Mouse (Mus musculus) hindbrain, embryonic 11.5 days (tissue): ENCODE results near the gene Spint2. TPM values are rescaled to one million over a fixed set of nuclear protein-coding genes. Genes with fewer than 3 reads are reported as not detected.

Experiments used
- ATAC-seq: fragments of 200-750 bp; cut with Nextera tagmentation; 2 replicates; pipeline ENCODE4 v1.8.0; 2017; ENCODE audit warnings: mild to moderate bottlenecking, moderate TSS enrichment, moderate library complexity; ENCODE audit not compliant: low FRiP score
- DNase-seq: peaks from one replicate; pipeline ENCODE4 v3.0.0-alpha.2; 2015; ENCODE audit warnings: low spot score
- H3K27ac ChIP-seq: fragments of 300-500 bp; sonication (generic); 2 replicates; pipeline ENCODE4 v1.5.1; 2014; ENCODE audit warnings: mild to moderate bottlenecking, low read depth, low read length
- H3K27me3 ChIP-seq: fragments of 300-500 bp; sonication (generic); 2 replicates; pipeline ENCODE4 v1.6.1; 2014; ENCODE audit warnings: mild to moderate bottlenecking, low read length, moderate library complexity, mixed read lengths; ENCODE audit not compliant: control insufficient read depth, insufficient read depth
- H3K36me3 ChIP-seq: fragments of 300-500 bp; sonication (generic); 2 replicates; pipeline ENCODE4 v1.6.1; 2014; ENCODE audit warnings: mild to moderate bottlenecking, low read length, moderate library complexity, mixed read lengths; ENCODE audit not compliant: control insufficient read depth, insufficient read depth
- H3K4me1 ChIP-seq: fragments of 300-500 bp; sonication (generic); replicated peaks from 2 replicates; pipeline ENCODE4 v1.6.1; 2014; ENCODE audit warnings: low read length, mixed read lengths; ENCODE audit not compliant: control insufficient read depth, insufficient read depth
- H3K4me2 ChIP-seq: fragments of 300-500 bp; sonication (generic); replicated peaks from 2 replicates; pipeline ENCODE4 v1.6.1; 2014; ENCODE audit warnings: mild to moderate bottlenecking, low read depth, low read length
- H3K4me3 ChIP-seq: fragments of 300-500 bp; sonication (generic); 2 replicates; pipeline ENCODE4 v1.5.1; 2014; ENCODE audit warnings: low read depth, low read length
- H3K9ac ChIP-seq: fragments of 300-500 bp; sonication (generic); 2 replicates; pipeline ENCODE4 v1.6.1; 2014; ENCODE audit warnings: low read depth, low read length
- H3K9me3 ChIP-seq: fragments of 300-500 bp; sonication (generic); 2 replicates; pipeline ENCODE4 v1.6.1; 2016; ENCODE audit warnings: low read length; ENCODE audit not compliant: control insufficient read depth
- WGBS: fragments of 180-500 bp; shearing (Covaris S2); extraction: QIAGEN DNeasy Blood & Tissue Kit; methylation state at CpG from one replicate; pipeline ENCODE4 v1.1.7; 2014; 5-methylcytosine and 5-hydroxymethylcytosine counted together
- polyA plus RNA-seq: library from polyadenylated mRNA; unstranded; fragments of >200 nt; fragmentation: Nextera tagmentation; extraction: Ambion mirVana; gene quantifications from 2 replicates; pipeline ENCODE4 v1.2.1, GENCODE M21; 2014

The Spint2 gene
- polyA plus RNA-seq, 1 experiment from 2014 or later = 37.5 TPM

DNA sequence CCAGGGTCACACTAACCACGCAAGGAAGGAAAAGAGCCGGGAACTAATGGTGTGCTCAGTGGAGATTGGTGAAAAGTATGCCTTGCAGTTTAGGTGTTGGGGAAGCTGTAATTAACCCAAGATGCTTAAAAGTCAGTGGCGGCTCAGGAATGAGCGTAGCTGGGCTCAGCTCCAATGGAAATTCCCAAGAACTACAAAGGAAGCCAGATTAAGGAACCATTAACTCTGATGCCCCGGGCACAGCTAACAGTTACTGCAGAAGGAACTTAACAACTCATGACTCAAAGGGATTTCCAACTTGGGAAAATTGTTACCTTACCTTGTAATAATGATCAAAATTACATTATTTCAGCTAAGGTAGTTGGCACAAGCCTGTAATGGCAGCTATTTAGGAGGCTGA lies 5.0 kb downstream of the Spint2 start:
- H3K4me2 ChIP-seq = no peak overlapping the region
- H3K4me1 ChIP-seq = no peaks in the 10 kb centered on the region
- WGBS = 81% methylated on average over 5 of the region's 5 CpGs
- no peak overlapping the region for H3K9ac ChIP-seq
- no peak overlapping the region for H3K4me3 ChIP-seq
- no peak overlapping the region for H3K27ac ChIP-seq
- no peaks in the 10 kb centered on the region for H3K36me3 ChIP-seq
- H3K9me3 ChIP-seq = no peaks in the 10 kb centered on the region
- peaks cover 17% of the 10 kb centered on the region for H3K27me3 ChIP-seq
- no peak for ATAC-seq
- no peak for DNase-seq

DNA sequence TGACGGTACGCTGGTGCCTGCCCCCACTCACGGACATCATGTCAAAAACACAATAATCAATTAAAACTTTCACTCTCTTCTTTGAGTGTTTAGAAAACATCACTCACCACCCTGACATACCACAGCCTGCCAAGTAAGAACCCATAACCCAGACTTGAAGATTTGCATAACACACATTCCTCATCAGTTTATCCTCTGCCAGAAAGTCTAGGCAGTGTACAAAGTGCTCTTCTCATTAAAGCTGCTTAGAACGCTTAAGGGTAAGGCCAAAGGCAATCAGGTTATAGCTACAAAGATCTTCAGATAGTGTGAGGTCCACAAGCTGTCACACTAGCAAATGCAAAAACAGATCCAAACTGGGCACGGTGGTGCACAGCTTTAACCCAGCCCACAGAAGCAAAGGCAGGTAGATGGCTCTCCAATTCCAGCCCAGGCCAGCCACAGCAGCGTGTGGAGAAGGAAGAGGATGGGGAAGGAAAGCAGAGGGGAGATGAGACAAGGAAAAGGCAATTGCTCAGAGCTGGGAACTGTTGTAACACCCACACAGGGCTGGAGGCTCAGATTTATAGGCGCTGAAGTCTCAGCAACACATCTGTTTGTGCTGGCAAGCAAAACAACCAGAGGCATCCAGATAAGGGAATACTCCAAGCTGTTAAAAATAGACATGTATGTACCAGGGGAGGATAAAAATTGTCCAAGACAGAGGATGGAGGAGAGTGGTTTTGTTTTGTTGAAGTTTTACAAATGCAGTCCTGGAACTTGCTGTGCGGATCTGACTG lies 9.8 kb downstream of the Spint2 start:
- Histone ChIP-seq H3K4me3 (no peak overlapping the region), H3K9ac (no peak overlapping the region), H3K27ac (no peak overlapping the region), H3K36me3 (no peaks in the 10 kb centered on the region), H3K4me1 (no peaks in the 10 kb centered on the region), H3K4me2 (no peak overlapping the region), H3K27me3 (no peaks in the 10 kb centered on the region), H3K9me3 (no peaks in the 10 kb centered on the region)
- 79% methylated on average over 8 of the region's 8 CpGs for WGBS
- ATAC-seq = no peak
- no peak for DNase-seq

GRCm38 (mm10) chr7:29270445-29270844 lies 11.3 kb downstream of the Spint2 start:
- WGBS = 85% methylated on average over 4 of the region's 4 CpGs

DNA sequence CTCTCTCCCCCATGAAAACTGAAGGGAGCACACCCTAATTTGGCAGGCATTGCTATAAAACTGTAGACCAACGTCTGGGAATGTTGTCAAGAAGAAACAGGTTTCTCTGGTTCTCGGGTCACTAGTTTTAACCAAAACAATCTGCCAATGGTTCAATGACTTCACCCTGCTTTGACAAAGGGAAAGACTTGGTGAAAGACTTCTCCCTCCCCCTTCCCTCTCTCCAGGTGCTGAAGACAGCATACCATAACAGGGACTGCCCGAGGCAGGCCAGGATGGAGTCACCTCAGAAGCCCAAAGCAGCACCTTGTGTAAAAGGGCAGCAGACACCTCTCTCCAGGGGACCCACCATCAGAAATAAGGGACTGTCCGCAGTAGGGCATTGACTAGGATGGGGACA lies 14.8 kb downstream of the Spint2 start:
- no peak overlapping the region for H3K9ac ChIP-seq
- no peak overlapping the region for H3K27ac ChIP-seq
- DNase-seq = no peak
- no peak for ATAC-seq
- 57% methylated on average over 4 of the region's 4 CpGs for WGBS
- H3K9me3 ChIP-seq = no peaks in the 10 kb centered on the region
- H3K4me1 ChIP-seq = no peaks in the 10 kb centered on the region
- H3K4me2 ChIP-seq = no peak overlapping the region
- no peaks in the 10 kb centered on the region for H3K27me3 ChIP-seq
- H3K36me3 ChIP-seq = no peaks in the 10 kb centered on the region
- no peak overlapping the region for H3K4me3 ChIP-seq

More at GRCm38 (mm10) chr7:29270445-29270844, 11.3 kb downstream of the Spint2 start:
- no peaks in the 10 kb centered on the region for H3K4me1 ChIP-seq
- H3K4me2 ChIP-seq = no peak overlapping the region
- H3K36me3 ChIP-seq = no peaks in the 10 kb centered on the region
- H3K9me3 ChIP-seq = no peaks in the 10 kb centered on the region
- H3K27me3 ChIP-seq = no peaks in the 10 kb centered on the region
- no peak overlapping the region for H3K9ac ChIP-seq
- DNase-seq = no peak
- ATAC-seq = no peak
- H3K4me3 ChIP-seq = no peak overlapping the region
- H3K27ac ChIP-seq = no peak overlapping the region

DNA sequence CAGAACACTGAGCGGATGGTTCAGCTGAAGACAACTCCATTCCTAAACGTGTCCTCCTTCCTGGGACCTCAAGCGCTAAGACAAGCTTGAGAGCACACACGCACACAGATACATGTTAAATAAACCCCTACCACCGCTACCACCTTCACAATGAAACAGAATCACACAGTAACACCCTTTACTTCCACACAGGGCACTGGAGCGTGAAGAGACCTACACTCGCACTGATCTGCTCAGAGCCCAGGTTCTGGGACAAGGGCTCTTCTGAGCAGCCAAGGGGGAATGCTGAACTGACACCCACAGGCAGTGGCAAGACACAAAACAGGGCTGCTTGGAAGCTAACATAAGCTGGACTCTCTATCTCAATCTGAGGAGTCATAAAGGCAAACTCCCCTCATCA lies 16.1 kb downstream of the Spint2 start:
- DNase-seq (no peak), ATAC-seq (no peak)
- 76% methylated on average over 7 of the region's 7 CpGs for WGBS
- Histone ChIP-seq H3K9me3 (no peaks in the 10 kb centered on the region), H3K4me2 (no peak overlapping the region), H3K27ac (no peak overlapping the region), H3K4me3 (no peak overlapping the region), H3K36me3 (no peaks in the 10 kb centered on the region), H3K9ac (no peak overlapping the region), H3K4me1 (no peaks in the 10 kb centered on the region), H3K27me3 (no peaks in the 10 kb centered on the region)

DNA sequence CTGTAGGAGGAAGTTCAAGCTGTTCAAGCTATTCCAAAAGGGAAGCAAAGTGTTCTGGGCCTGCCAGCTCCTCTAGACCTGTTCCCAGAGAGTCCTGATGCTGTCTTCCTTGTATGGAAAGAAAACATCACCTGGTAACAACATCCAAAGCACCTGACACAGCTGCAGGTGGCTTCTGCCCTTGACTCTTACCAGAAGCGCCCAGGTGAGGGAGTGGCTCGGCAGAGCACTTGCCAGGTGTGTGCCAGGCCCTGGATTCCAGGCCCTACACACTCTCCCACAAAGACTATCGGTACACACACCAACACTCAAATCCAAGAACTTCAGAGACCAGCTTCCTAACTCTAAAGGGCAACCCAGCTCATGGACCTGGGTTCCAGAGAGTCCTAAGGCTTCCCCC lies 17.9 kb downstream of the Spint2 start:
- 86% methylated on average over 3 of the region's 3 CpGs for WGBS
- no peak for DNase-seq
- H3K9ac ChIP-seq = no peak overlapping the region
- no peaks in the 10 kb centered on the region for H3K27me3 ChIP-seq
- H3K9me3 ChIP-seq = no peaks in the 10 kb centered on the region
- ATAC-seq = no peak
- no peaks in the 10 kb centered on the region for H3K4me1 ChIP-seq
- H3K36me3 ChIP-seq = no peaks in the 10 kb centered on the region
- no peak overlapping the region for H3K27ac ChIP-seq
- no peak overlapping the region for H3K4me2 ChIP-seq
- H3K4me3 ChIP-seq = no peak overlapping the region

DNA sequence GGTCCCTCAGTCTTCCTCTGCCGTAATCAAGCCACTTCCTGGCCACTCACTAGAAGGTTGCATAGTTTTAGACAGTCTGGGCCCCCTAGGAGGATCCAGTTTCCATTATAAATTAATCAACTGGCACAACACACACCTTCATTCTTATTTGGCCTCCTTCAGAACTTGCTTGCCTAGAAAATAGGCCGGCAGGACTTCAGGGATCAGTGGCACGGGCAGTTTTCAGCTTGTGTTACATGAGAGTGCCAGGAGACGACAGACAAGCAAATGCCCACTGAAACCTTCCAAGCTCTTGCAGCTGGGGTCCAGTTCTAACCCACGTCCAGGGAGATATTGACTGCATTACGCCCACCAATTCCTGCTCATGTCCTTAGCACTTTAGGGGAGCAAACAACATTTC lies 19.6 kb downstream of the Spint2 start:
- no peaks in the 10 kb centered on the region for H3K9me3 ChIP-seq
- no peak overlapping the region for H3K4me2 ChIP-seq
- DNase-seq (no peak), ATAC-seq (no peak)
- H3K9ac ChIP-seq = no peak overlapping the region
- no peak overlapping the region for H3K4me3 ChIP-seq
- peaks cover 2% of the 10 kb centered on the region; the same call in 1 of the 2 replicates for H3K4me1 ChIP-seq
- 76% methylated on average over 6 of the region's 6 CpGs for WGBS
- no peak overlapping the region for H3K27ac ChIP-seq
- H3K36me3 ChIP-seq = no peaks in the 10 kb centered on the region
- H3K27me3 ChIP-seq = no peaks in the 10 kb centered on the region

DNA sequence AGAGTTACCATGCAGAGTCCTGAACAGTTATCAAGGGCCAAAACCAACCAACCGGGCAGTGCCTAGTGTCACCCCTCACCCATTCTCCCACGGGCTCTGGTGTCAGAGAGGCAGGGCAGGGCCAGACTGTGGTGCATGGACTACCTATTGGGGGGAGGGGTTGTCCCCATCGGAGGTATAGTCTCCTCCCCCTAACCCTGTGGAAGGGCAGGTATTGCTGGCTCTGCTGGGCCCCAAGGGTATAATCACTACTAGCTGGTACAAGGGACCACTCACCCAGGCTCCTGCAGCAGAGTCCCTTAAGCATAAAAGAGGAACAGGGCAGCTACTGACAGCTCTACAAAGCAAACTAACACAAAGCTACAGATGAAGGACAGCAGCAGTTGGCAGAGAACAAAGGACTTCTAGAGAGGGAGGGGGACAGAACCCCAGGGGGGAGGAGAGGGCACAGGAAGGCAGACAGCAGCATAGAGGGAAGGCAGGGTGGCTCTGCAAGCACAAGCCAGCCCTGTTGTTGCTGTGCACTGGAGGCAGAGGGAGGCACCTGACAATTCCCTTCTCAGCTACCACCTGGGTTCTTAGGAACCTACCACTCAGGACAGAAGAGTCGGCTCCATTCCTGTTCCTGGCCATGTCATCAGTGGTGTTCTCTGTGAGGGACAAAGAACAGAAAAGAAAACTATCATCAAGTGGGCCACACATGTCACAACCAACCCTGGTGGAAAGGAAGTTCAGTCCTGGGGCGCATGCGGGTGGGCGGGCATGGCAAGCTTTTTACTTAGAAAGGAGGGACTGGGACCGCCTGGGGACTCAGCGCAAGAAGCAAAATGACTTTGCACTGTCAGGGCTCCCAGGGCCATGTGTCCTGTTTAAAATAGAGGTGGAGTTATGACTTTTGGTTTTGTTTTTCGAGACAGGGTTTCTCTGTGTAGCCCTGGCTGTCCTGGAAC lies 21.7 kb downstream of the Spint2 start:
- H3K36me3 ChIP-seq = no peaks in the 10 kb centered on the region
- H3K4me1 ChIP-seq = peaks cover 2% of the 10 kb centered on the region; the same call in 1 of the 2 replicates
- ATAC-seq (peak; percentile 79), DNase-seq (peak; percentile 51)
- H3K9ac ChIP-seq = no peak overlapping the region
- no peak overlapping the region for H3K4me2 ChIP-seq
- no peaks in the 10 kb centered on the region for H3K9me3 ChIP-seq
- WGBS = 63% methylated on average over 10 of the region's 10 CpGs
- no peaks in the 10 kb centered on the region for H3K27me3 ChIP-seq
- no peak overlapping the region for H3K4me3 ChIP-seq
- no peak overlapping the region for H3K27ac ChIP-seq
